Mouse (Mus musculus) kidney, embryonic 14.5 days (tissue): ENCODE measurements around the gene Cdc14a. TPM values are rescaled to one million over a fixed set of nuclear protein-coding genes. Genes with fewer than 3 reads are reported as not detected.

ENCODE experiments used
- ATAC-seq: fragments of 200-750 bp; cut with Nextera tagmentation; 2 replicates; pipeline ENCODE4 v1.8.0; 2017; ENCODE audit warnings: moderate number of reproducible peaks, mild to moderate bottlenecking, moderate TSS enrichment, moderate library complexity; ENCODE audit not compliant: low FRiP score, low TSS enrichment
- H3K27ac ChIP-seq: fragments of 300-500 bp; sonication (generic); 2 replicates; pipeline ENCODE4 v1.5.1; 2014; ENCODE audit warnings: low read depth, mild to moderate bottlenecking, low read length, moderate library complexity, mixed read lengths
- H3K27me3 ChIP-seq: fragments of 300-500 bp; sonication (generic); 2 replicates; pipeline ENCODE4 v1.6.1; 2014; ENCODE audit warnings: mild to moderate bottlenecking, low read length; ENCODE audit not compliant: control insufficient read depth, insufficient read depth
- H3K36me3 ChIP-seq: fragments of 300-500 bp; sonication (generic); 2 replicates; pipeline ENCODE4 v1.6.1; 2014; ENCODE audit warnings: low read length, mixed read lengths; ENCODE audit not compliant: control insufficient read depth, insufficient read depth
- H3K4me1 ChIP-seq: fragments of 300-500 bp; sonication (generic); 2 replicates; pipeline ENCODE4 v1.6.1; 2014; ENCODE audit warnings: low read length, mixed read lengths; ENCODE audit not compliant: control insufficient read depth, insufficient read depth
- H3K4me2 ChIP-seq: fragments of 300-500 bp; sonication (generic); replicated peaks from 2 replicates; pipeline ENCODE4 v1.6.1; 2014; ENCODE audit warnings: low read depth, mild to moderate bottlenecking, low read length
- H3K4me3 ChIP-seq: fragments of 300-500 bp; sonication (generic); 2 replicates; pipeline ENCODE4 v1.5.1; 2014; ENCODE audit warnings: mild to moderate bottlenecking, low read length
- H3K9ac ChIP-seq: fragments of 300-500 bp; sonication (generic); 2 replicates; pipeline ENCODE4 v1.6.1; 2014; ENCODE audit warnings: low read depth, mild to moderate bottlenecking, low read length, moderate library complexity
- H3K9me3 ChIP-seq: fragments of 300-500 bp; sonication (generic); 2 replicates; pipeline ENCODE4 v1.6.1; 2016; ENCODE audit warnings: low read length; ENCODE audit not compliant: control insufficient read depth
- WGBS: fragments of 180-500 bp; shearing (Covaris S2); extraction: QIAGEN DNeasy Blood & Tissue Kit; methylation state at CpG from one replicate; pipeline ENCODE4 v1.1.7; 2014; 5-methylcytosine and 5-hydroxymethylcytosine counted together
- polyA plus RNA-seq: library from polyadenylated mRNA; unstranded; fragments of >200 nt; fragmentation: Nextera tagmentation; extraction: Ambion mirVana; gene quantifications from 2 replicates; pipeline ENCODE4 v1.2.1, GENCODE M21; 2014

The Cdc14a gene
- polyA plus RNA-seq, 1 experiment from 2014 or later, result 17.9 TPM

GRCm38 (mm10) chr3:116389500-116390470 is 34.0 kb downstream of the Cdc14a start:
- no peak overlapping the region for H3K4me3 ChIP-seq
- no peaks in the 10 kb centered on the region for H3K9me3 ChIP-seq
- no peaks in the 10 kb centered on the region for H3K27me3 ChIP-seq
- ATAC-seq, result no peak
- H3K4me1 ChIP-seq, result peaks cover 14% of the 10 kb centered on the region
- peaks cover 4% of the 10 kb centered on the region; the same call in 1 of the 2 replicates for H3K36me3 ChIP-seq
- no peak overlapping the region for H3K4me2 ChIP-seq
- no peak overlapping the region for H3K9ac ChIP-seq
- WGBS, result 84% methylated on average over 14 of the region's 14 CpGs
- H3K27ac ChIP-seq, result no peak overlapping the region

DNA sequence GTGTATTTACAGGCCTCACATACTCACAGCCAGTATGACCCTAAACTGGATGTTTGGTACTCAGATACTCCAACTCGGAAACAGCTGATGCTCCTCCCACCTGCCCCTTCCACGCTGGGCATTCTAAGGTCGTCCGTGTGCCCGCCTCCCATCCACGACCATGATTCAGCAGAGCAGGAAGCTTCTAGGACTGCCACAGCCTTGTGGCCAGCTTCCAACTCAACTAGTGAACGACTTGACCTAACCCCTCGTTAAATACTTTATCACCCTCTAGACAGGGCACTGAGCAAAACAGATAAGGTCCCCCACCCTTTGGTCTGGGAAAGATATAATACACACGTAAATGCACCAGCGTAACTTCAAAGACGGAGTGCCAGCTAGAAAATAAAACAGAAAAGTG is 35.0 kb downstream of the Cdc14a start:
- H3K4me2 ChIP-seq, result no peak overlapping the region
- H3K4me3 ChIP-seq, result no peak overlapping the region
- peaks cover 4% of the 10 kb centered on the region; the same call in 1 of the 2 replicates for H3K36me3 ChIP-seq
- no peak overlapping the region for H3K27ac ChIP-seq
- peaks cover 10% of the 10 kb centered on the region; the same call in 1 of the 2 replicates for H3K4me1 ChIP-seq
- WGBS, result 36% methylated on average over 11 of the region's 11 CpGs
- ATAC-seq, result no peak
- no peaks in the 10 kb centered on the region for H3K27me3 ChIP-seq
- H3K9me3 ChIP-seq, result no peaks in the 10 kb centered on the region
- H3K9ac ChIP-seq, result no peak overlapping the region

- peaks cover 4% of the 10 kb centered on the region; the same call in 1 of the 2 replicates for H3K36me3 ChIP-seq
- no peak overlapping the region for H3K27ac ChIP-seq
- no peaks in the 10 kb centered on the region for H3K27me3 ChIP-seq
- H3K4me1 ChIP-seq, result peaks cover 10% of the 10 kb centered on the region; the same call in 1 of the 2 replicates
- no peak overlapping the region for H3K9ac ChIP-seq
- no peak overlapping the region for H3K4me3 ChIP-seq
- H3K4me2 ChIP-seq, result no peak overlapping the region
- H3K9me3 ChIP-seq, result no peaks in the 10 kb centered on the region
- ATAC-seq, result no peak
Measured at GRCm38 (mm10) chr3:116386886-116387285, 36.9 kb downstream of the Cdc14a start.

- H3K27ac ChIP-seq, result no peak overlapping the region
- ATAC-seq, result no peak
- no peak overlapping the region for H3K4me3 ChIP-seq
- H3K9me3 ChIP-seq, result no peaks in the 10 kb centered on the region
- WGBS, result 83% methylated on average over 6 of the region's 6 CpGs
- no peak overlapping the region for H3K4me2 ChIP-seq
- H3K27me3 ChIP-seq, result no peaks in the 10 kb centered on the region
- no peak overlapping the region for H3K9ac ChIP-seq
- H3K36me3 ChIP-seq, result peaks cover 4% of the 10 kb centered on the region; the same call in 1 of the 2 replicates
- peaks cover 5% of the 10 kb centered on the region; the same call in 1 of the 2 replicates for H3K4me1 ChIP-seq
Measured at GRCm38 (mm10) chr3:116386342-116386741, 37.5 kb downstream of the Cdc14a start.

- Histone ChIP-seq H3K4me2 (no peak overlapping the region), H3K27ac (no peak overlapping the region; the same call in 1 of the 2 replicates), H3K27me3 (no peaks in the 10 kb centered on the region), H3K4me3 (no peak overlapping the region), H3K4me1 (no peaks in the 10 kb centered on the region), H3K9ac (no peak overlapping the region), H3K36me3 (peaks cover 4% of the 10 kb centered on the region; the same call in 1 of the 2 replicates), H3K9me3 (no peaks in the 10 kb centered on the region)
- 70% methylated on average over 7 of the region's 7 CpGs for WGBS
- no peak for ATAC-seq
Measured at GRCm38 (mm10) chr3:116384319-116384718, 39.5 kb downstream of the Cdc14a start.

GRCm38 (mm10) chr3:116380319-116380718 is 43.5 kb downstream of the Cdc14a start:
- no peak for ATAC-seq
- no peak overlapping the region for H3K9ac ChIP-seq
- no peaks in the 10 kb centered on the region for H3K9me3 ChIP-seq
- H3K4me2 ChIP-seq, result no peak overlapping the region
- no peaks in the 10 kb centered on the region for H3K27me3 ChIP-seq
- H3K4me3 ChIP-seq, result no peak overlapping the region
- H3K36me3 ChIP-seq, result no peaks in the 10 kb centered on the region
- no peaks in the 10 kb centered on the region for H3K4me1 ChIP-seq
- WGBS, result 50% methylated on average over 9 of the region's 9 CpGs
- no peak overlapping the region for H3K27ac ChIP-seq

DNA sequence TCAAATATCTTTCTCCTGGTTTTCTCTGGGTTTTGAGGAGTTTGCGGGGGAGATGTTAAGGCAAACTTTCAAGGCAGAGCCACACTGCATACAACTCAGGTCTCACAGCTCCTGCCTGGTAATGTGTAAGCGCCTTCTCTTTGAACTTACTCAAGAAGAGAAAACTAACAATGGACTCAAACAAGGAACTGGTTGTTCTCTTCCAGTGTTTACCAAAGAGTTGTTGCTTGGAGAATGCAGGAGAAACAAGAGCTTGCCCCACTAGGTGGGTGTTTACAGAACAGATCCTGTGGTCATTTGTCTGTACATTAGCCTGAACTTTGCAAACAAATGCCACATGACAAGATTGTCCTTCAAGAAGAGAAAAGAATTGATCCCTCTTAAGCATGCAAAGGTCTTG is 48.4 kb downstream of the Cdc14a start:
- Histone ChIP-seq H3K27ac (no peak overlapping the region), H3K4me1 (no peaks in the 10 kb centered on the region), H3K36me3 (no peaks in the 10 kb centered on the region), H3K4me2 (no peak overlapping the region), H3K9ac (no peak overlapping the region), H3K27me3 (no peaks in the 10 kb centered on the region), H3K4me3 (no peak overlapping the region), H3K9me3 (no peaks in the 10 kb centered on the region)
- no peak for ATAC-seq
- WGBS, result 91% methylated on average over 2 of the region's 2 CpGs

DNA sequence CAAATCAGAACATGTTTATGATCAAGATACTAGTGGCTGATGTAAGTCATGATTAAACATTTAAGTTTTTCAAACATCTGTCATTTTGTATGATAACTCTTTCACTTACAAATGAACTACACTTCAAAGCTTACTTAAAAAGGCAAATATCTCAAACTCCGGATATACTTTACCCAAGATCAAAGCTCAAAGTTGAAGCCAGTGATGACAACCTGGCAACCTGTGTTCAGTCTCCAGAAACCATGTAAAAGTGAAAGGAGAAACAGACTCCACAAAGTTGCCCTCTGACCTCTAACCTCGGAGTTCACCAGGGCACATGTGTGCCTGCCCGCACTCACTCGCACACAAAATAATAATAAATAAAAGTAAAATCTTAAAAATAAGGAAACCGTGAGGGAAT is 49.3 kb downstream of the Cdc14a start:
- Histone ChIP-seq H3K4me2 (no peak overlapping the region), H3K9me3 (no peaks in the 10 kb centered on the region), H3K27ac (no peak overlapping the region), H3K9ac (no peak overlapping the region), H3K4me3 (no peak overlapping the region), H3K4me1 (no peaks in the 10 kb centered on the region), H3K27me3 (no peaks in the 10 kb centered on the region), H3K36me3 (no peaks in the 10 kb centered on the region)
- 82% methylated on average over 5 of the region's 5 CpGs for WGBS
- ATAC-seq, result no peak

DNA sequence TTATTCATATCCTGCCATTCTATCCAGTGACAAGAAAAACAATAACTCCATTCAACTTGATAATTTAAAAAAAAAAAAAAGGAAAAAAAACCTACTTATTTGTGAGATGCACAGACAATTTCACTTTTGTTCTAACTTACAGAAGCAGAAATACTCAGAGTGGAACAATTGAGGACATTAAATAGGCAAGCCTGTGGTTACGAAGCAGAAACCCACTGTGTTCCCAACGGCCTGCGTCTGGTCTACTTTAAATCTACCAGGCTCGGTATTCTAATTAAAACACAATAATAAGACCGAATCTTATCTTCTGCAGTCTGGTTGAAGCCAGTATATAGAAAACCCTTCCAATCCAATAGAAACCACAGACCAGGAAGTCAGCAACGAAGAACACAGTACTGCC is 50.6 kb downstream of the Cdc14a start:
- H3K4me1 ChIP-seq, result 0 out of 2 replicates have a peak, but pooled peaks cover 5% of the 10 kb centered on the region
- H3K27me3 ChIP-seq, result no peaks in the 10 kb centered on the region
- no peaks in the 10 kb centered on the region for H3K9me3 ChIP-seq
- no peak overlapping the region for H3K9ac ChIP-seq
- no peak overlapping the region for H3K4me3 ChIP-seq
- ATAC-seq, result no peak
- WGBS, result 88% methylated on average over 6 of the region's 6 CpGs
- no peaks in the 10 kb centered on the region for H3K36me3 ChIP-seq
- H3K27ac ChIP-seq, result no peak overlapping the region
- H3K4me2 ChIP-seq, result no peak overlapping the region
